19 mouse cellular contexts compared by ENCODE assay signal in genomic region chr1:82261638-82262037, GRCm38 (mm10). TPM values are rescaled to one million over a fixed set of nuclear protein-coding genes. Genes with fewer than 3 reads are reported as not detected.
"Had no signal": no experiment of that assay in that cellular context is flagged by ENCODE, and none has a peak within 500 bp of the region (broad histone marks: within the 10 kb centered on the region; RNA-seq: fewer than 3 reads in every experiment).

No protein-coding gene starts in this region.

- H3K27ac ChIP-seq: kidney, postnatal 0 days; limb, embryonic 15.5 days; liver, embryonic 14.5 days; midbrain, embryonic 13.5 days; neural tube, embryonic 15.5 days; stomach, postnatal 0 days had no signal

- H3K36me3 ChIP-seq: limb, embryonic 15.5 days; midbrain, embryonic 13.5 days; neural tube, embryonic 15.5 days had no signal

- H3K4me3 ChIP-seq: limb, embryonic 15.5 days; midbrain, embryonic 13.5 days; myocyte; neural tube, embryonic 15.5 days had no signal

- H3K4me2 ChIP-seq: limb, embryonic 15.5 days; midbrain, embryonic 13.5 days; neural tube, embryonic 15.5 days had no signal

- H3K9ac ChIP-seq: limb, embryonic 15.5 days; liver, embryonic 14.5 days; midbrain, embryonic 13.5 days; neural tube, embryonic 15.5 days had no signal

- H3K27me3 ChIP-seq: limb, embryonic 15.5 days; midbrain, embryonic 13.5 days; neural tube, embryonic 15.5 days had no signal

- DNase-seq: kidney, adult 11 months; kidney, adult 9 months; kidney, postnatal 36 days; lung, adult 18-20 months; thymus, adult 18-20 months; thymus, postnatal 14 days had no signal

- H3K9me3 ChIP-seq: limb, embryonic 15.5 days; midbrain, embryonic 13.5 days; neural tube, embryonic 15.5 days had no signal

RNA-seq across cellular contexts. Expression of gene Gm9747, which starts 28.7 kb away (rescaled TPM):
- total RNA-seq: layer of hippocampus, adult 8-10 months; layer of hippocampus, postnatal 14 days; left cerebral cortex, adult 18-20 months; left cerebral cortex, postnatal 10 days; left cerebral cortex, postnatal 4 days; megakaryocyte-erythroid progenitor cell, adult 5-6 weeks had no signal

RNA-seq across cellular contexts. Expression of gene Irs1, which starts 29.6 kb away (rescaled TPM):
- total RNA-seq: megakaryocyte-erythroid progenitor cell, adult 5-6 weeks had no signal
